Mouse (Mus musculus): ENCODE data around the gene Omt2b. TPM values are rescaled to one million over a fixed set of nuclear protein-coding genes. Genes with fewer than 3 reads are reported as not detected.

Omt2b gene
- total RNA-seq, 1 experiment from 2014 or later: not detected

DNA sequence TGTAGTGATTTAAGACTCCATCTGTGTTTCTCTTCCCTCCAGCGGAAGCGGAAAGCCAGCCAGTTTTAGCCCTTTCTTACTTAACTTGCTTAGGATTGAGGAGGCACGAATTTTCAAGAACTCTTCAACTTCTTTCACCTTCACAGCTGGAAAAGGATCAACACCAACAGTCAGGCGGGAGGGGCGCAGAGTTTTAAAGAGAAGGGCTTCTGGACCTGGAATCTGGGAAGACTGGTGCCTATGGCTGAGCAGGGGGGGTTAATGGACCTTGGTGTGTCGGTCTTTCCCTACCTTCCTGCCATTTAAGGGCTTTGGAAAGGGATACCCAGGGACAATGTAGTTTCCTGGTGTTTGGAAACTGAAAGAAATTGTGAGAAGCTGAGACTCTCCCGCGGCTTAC, 50.2 kb downstream of the Omt2b start:
- no peak for ATAC-seq (replicated peaks; ENCODE audit: low read depth, poor library complexity, severe bottlenecking)

GRCm38 (mm10) chr9:78378113-78378785, 50.9 kb downstream of the Omt2b start, which contains the start of gene Ooep:
Ooep (minus strand) TSS chr9:78378725.
- ATAC-seq (replicated peaks; ENCODE audit: low read depth, poor library complexity, severe bottlenecking): peak; percentile 82

Other genes starting within 250 kb of the Omt2b start
- gene Fbxo9, start 218.5 kb upstream of the Omt2b start, total RNA-seq (2017): 62.7 and 68.9 TPM in 2 replicates
- 17.9 and 27.0 TPM in 2 replicates for gene Ick, start 218.4 kb upstream of the Omt2b start, total RNA-seq (2017)
- 6.6 and 13.0 TPM in 2 replicates for gene Gsta4, start 144.8 kb upstream of the Omt2b start, total RNA-seq (2017)
- gene Gsta1, start 96.9 kb upstream of the Omt2b start, total RNA-seq (2017): not detected in 2 replicates
- gene Gm3776, start 70.5 kb upstream of the Omt2b start, total RNA-seq (2017): not detected in 2 replicates
- not detected in 2 replicates for gene Gm10639, start 37.7 kb upstream of the Omt2b start, total RNA-seq (2017)
- gene Omt2a, start 12.8 kb upstream of the Omt2b start, total RNA-seq (2017): not detected in 2 replicates
- gene Gsta2, start 28.2 kb downstream of the Omt2b start, total RNA-seq (2017): not detected in 2 replicates
- gene Dppa5a, start 40.6 kb downstream of the Omt2b start, total RNA-seq (2017): not detected in 2 replicates
- gene Ooep, start 51.1 kb downstream of the Omt2b start, total RNA-seq (2017): not detected in 2 replicates
- 0.37 and 0.82 TPM in 2 replicates for gene Ddx43, start 68.2 kb downstream of the Omt2b start, total RNA-seq (2017)
- 19.8 and 22.1 TPM in 2 replicates for gene Cgas, start 115.6 kb downstream of the Omt2b start, total RNA-seq (2017)
- gene Mto1, start 120.6 kb downstream of the Omt2b start, total RNA-seq (2017): 28.3 and 49.4 TPM in 2 replicates
- 0.41 TPM in 1 of 2 replicates, not detected in the other for gene Gm17324, start 121.2 kb downstream of the Omt2b start, total RNA-seq (2017)
- 14,048 and 16,425 TPM in 2 replicates for gene Eef1a1, start 161.6 kb downstream of the Omt2b start, total RNA-seq (2017)